Mouse (Mus musculus) embryonic facial prominence, embryonic 13.5 days (tissue): ENCODE results near the gene Psors1c2. TPM values are rescaled to one million over a fixed set of nuclear protein-coding genes. Genes with fewer than 3 reads are reported as not detected.
A peak's percentile ranks its signal among the peaks of the same experiment; 100 is the strongest.

Source experiments
- ATAC-seq: fragments of 200-750 bp; cut with Nextera tagmentation; 2 replicates; pipeline ENCODE4 v1.8.0; 2017; ENCODE audit warnings: low read depth; ENCODE audit not compliant: insufficient number of reproducible peaks, insufficient read depth, low FRiP score, low TSS enrichment
- H3K27ac ChIP-seq: fragments of 300-500 bp; sonication (generic); 2 replicates; pipeline ENCODE4 v1.5.1; 2015; ENCODE audit warnings: moderate library complexity, mild to moderate bottlenecking, inconsistent platforms
- H3K27me3 ChIP-seq: fragments of 300-500 bp; sonication (generic); 2 replicates; pipeline ENCODE4 v1.6.1; 2015; ENCODE audit warnings: mild to moderate bottlenecking, inconsistent platforms
- H3K36me3 ChIP-seq: fragments of 300-500 bp; sonication (generic); 2 replicates; pipeline ENCODE4 v1.6.1; 2015; ENCODE audit warnings: mild to moderate bottlenecking, inconsistent platforms
- H3K4me1 ChIP-seq: fragments of 300-500 bp; sonication (generic); 2 replicates; pipeline ENCODE4 v1.6.1; 2015; ENCODE audit warnings: inconsistent platforms
- H3K4me2 ChIP-seq: fragments of 300-500 bp; sonication (generic); 2 replicates; pipeline ENCODE4 v1.6.1; 2015; ENCODE audit warnings: moderate library complexity, mild to moderate bottlenecking, inconsistent platforms
- H3K4me3 ChIP-seq: fragments of 300-500 bp; sonication (generic); 2 replicates; pipeline ENCODE4 v1.5.1; 2015; ENCODE audit warnings: mild to moderate bottlenecking, inconsistent platforms
- H3K9ac ChIP-seq: fragments of 300-500 bp; sonication (generic); 2 replicates; pipeline ENCODE4 v1.6.1; 2015; ENCODE audit warnings: mild to moderate bottlenecking, inconsistent platforms
- H3K9me3 ChIP-seq: fragments of 300-500 bp; sonication (generic); 2 replicates; pipeline ENCODE4 v1.6.1; 2016; ENCODE audit warnings: inconsistent platforms
- WGBS: fragments of 180-500 bp; shearing (Covaris S2); methylation state at CpG from one replicate; pipeline ENCODE4 v1.1.7; 2015; ENCODE audit warnings: mixed read lengths; 5-methylcytosine and 5-hydroxymethylcytosine counted together
- polyA plus RNA-seq: library from polyadenylated mRNA; unstranded; fragments of >200 nt; fragmentation: Nextera tagmentation; extraction: Ambion mirVana; gene quantifications from 2 replicates; pipeline ENCODE4 v1.2.1, GENCODE M21; 2015

The Psors1c2 gene
- polyA plus RNA-seq, 1 experiment from 2014 or later, result 1.9 TPM

DNA sequence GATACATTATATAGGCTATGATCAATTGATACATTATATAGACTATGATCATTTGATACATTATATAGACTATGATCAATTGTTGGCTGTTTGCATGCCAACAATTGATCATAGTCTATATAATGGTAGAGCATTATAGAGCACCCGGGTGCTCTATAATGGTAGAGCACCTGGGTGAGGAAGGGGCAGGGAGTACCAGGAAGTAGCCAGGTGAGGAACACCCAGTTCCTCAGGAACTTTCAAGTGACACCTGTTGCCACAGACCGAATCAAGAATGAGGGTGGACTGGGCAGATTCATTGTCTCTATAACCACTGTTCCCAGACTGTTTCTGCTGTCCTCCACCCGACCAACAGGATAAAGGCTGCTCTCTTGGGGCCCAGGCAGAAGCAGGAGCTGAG, 34.1 kb downstream of the Psors1c2 start, which contains the start of gene 2300002M23Rik:
Gene 2300002M23Rik (plus strand): TSS at position 301 of the 400 bp plus-strand sequence.
- Histone ChIP-seq H3K4me3 (no peak within 1 kb of the TSS), H3K9me3 (no peaks in the 10 kb centered on the region), H3K4me2 (no peak within 1 kb of the TSS), H3K27ac (no peak within 1 kb of the TSS), H3K9ac (no peak within 1 kb of the TSS), H3K4me1 (peaks cover 11% of the 10 kb centered on the region), H3K27me3 (peaks cover 40% of the 10 kb centered on the region), H3K36me3 (no peaks in the 10 kb centered on the region)
- no peak for ATAC-seq
- WGBS, result 52% methylated on average over 3 of the region's 3 CpGs

GRCm38 (mm10) chr17:35567767-35568166, 34.8 kb downstream of the Psors1c2 start:
- no peak for ATAC-seq
- Histone ChIP-seq H3K4me3 (no peak overlapping the region), H3K9me3 (no peaks in the 10 kb centered on the region), H3K27ac (no peak overlapping the region), H3K4me2 (no peak overlapping the region), H3K36me3 (no peaks in the 10 kb centered on the region), H3K9ac (no peak overlapping the region), H3K4me1 (peaks cover 11% of the 10 kb centered on the region), H3K27me3 (peaks cover 40% of the 10 kb centered on the region)
- 19% methylated on average over 9 of the region's 9 CpGs for WGBS

GRCm38 (mm10) chr17:35569091-35569944, 36.3 kb downstream of the Psors1c2 start:
- peaks cover 11% of the 10 kb centered on the region for H3K4me1 ChIP-seq
- 2% methylated on average over 28 of the region's 28 CpGs for WGBS
- H3K9me3 ChIP-seq, result no peaks in the 10 kb centered on the region
- H3K4me3 ChIP-seq, result peak overlapping the region; percentile 32
- peaks cover 44% of the 10 kb centered on the region for H3K27me3 ChIP-seq
- no peaks in the 10 kb centered on the region for H3K36me3 ChIP-seq
- peak overlapping the region; percentile 62 for H3K9ac ChIP-seq
- H3K4me2 ChIP-seq, result peak overlapping the region; percentile 61
- no peak overlapping the region for H3K27ac ChIP-seq
- no peak for ATAC-seq

DNA sequence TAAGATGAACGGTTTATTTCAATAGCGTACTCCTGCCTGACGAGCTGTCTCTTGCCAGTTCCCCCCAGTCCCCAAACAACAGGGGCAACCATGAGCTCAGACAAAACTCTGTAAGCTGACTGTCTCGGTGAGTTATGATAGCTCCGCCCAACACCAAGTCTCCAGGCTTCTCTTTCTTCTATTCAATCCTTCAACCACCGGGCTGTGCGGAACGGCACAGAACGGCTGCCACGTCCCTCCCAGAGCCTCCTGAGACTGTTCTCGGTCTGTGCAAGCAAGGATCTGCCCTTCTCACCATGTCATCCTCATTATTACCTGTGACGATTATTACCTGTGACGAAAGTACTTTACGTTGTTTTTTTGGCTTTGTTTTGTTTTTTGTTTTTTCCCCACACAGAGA, 37.8 kb downstream of the Psors1c2 start:
- Histone ChIP-seq H3K36me3 (no peaks in the 10 kb centered on the region), H3K27ac (no peak overlapping the region), H3K4me2 (no peak overlapping the region), H3K27me3 (peaks cover 50% of the 10 kb centered on the region), H3K9me3 (no peaks in the 10 kb centered on the region), H3K4me3 (no peak overlapping the region), H3K9ac (no peak overlapping the region), H3K4me1 (peaks cover 11% of the 10 kb centered on the region)
- ATAC-seq, result no peak
- WGBS, result 74% methylated on average over 14 of the region's 14 CpGs

GRCm38 (mm10) chr17:35571477-35571876, 38.5 kb downstream of the Psors1c2 start:
- H3K36me3 ChIP-seq, result no peaks in the 10 kb centered on the region
- peaks cover 51% of the 10 kb centered on the region for H3K27me3 ChIP-seq
- no peak overlapping the region for H3K4me2 ChIP-seq
- 91% methylated on average over 7 of the region's 7 CpGs for WGBS
- H3K27ac ChIP-seq, result no peak overlapping the region
- H3K9ac ChIP-seq, result no peak overlapping the region
- H3K9me3 ChIP-seq, result no peaks in the 10 kb centered on the region
- no peak for ATAC-seq
- H3K4me1 ChIP-seq, result peaks cover 11% of the 10 kb centered on the region
- H3K4me3 ChIP-seq, result no peak overlapping the region

DNA sequence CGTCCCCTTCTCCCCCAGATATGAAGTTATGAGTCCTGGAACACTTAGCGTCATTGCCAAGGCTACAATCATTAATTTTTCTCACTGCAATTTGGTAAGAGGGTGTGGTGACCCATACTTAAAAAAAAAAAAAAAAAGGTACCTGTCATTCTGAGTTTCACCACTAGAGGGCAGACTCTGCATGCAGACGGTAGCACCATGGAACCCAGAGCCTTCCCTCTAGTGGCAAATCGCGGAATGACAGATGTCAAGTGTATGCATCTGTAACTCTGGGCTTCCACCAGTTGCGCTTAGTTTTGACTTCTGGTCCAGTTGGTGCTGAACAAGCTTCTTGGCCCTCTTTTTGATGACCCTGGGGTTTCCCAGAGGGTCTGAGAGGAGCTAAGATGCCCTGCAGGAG, 45.2 kb downstream of the Psors1c2 start:
- H3K36me3 ChIP-seq, result no peaks in the 10 kb centered on the region
- WGBS, result 19% methylated on average over 6 of the region's 6 CpGs
- no peak overlapping the region for H3K4me3 ChIP-seq
- no peak overlapping the region for H3K4me2 ChIP-seq
- ATAC-seq, result no peak
- peaks cover 18% of the 10 kb centered on the region for H3K27me3 ChIP-seq
- H3K27ac ChIP-seq, result no peak overlapping the region
- no peak overlapping the region for H3K9ac ChIP-seq
- no peaks in the 10 kb centered on the region for H3K4me1 ChIP-seq
- no peaks in the 10 kb centered on the region for H3K9me3 ChIP-seq

GRCm38 (mm10) chr17:35582900-35583299, 49.9 kb downstream of the Psors1c2 start:
- Histone ChIP-seq H3K4me1 (peaks cover 4% of the 10 kb centered on the region), H3K9me3 (0 out of 2 replicates have a peak, but pooled peaks cover 4% of the 10 kb centered on the region), H3K4me2 (no peak overlapping the region), H3K27me3 (no peaks in the 10 kb centered on the region), H3K36me3 (no peaks in the 10 kb centered on the region), H3K27ac (no peak overlapping the region), H3K4me3 (no peak overlapping the region), H3K9ac (no peak overlapping the region)
- 95% methylated on average over 1 of the region's 1 CpGs for WGBS
- no peak for ATAC-seq

Other genes starting within 250 kb of the Psors1c2 start
- not detected in 2 replicates for gene H2-Q1, start 212.8 kb upstream of the Psors1c2 start, polyA plus RNA-seq
- gene H2-Q2, start 191.0 kb upstream of the Psors1c2 start, polyA plus RNA-seq, result 1.2 TPM in 1 of 2 replicates, not detected in the other
- gene H2-Q4, start 153.6 kb upstream of the Psors1c2 start, polyA plus RNA-seq, result 1.6 and 2.1 TPM in 2 replicates
- 0.28 and 0.55 TPM in 2 replicates for gene H2-Q6, start 108.4 kb upstream of the Psors1c2 start, polyA plus RNA-seq
- gene H2-Q7, start 94.0 kb upstream of the Psors1c2 start, polyA plus RNA-seq, result 1.6 and 3.3 TPM in 2 replicates
- 0.14 and 5.4 TPM in 2 replicates for gene H2-Q10, start 63.1 kb upstream of the Psors1c2 start, polyA plus RNA-seq
- gene Pou5f1, start 27.2 kb upstream of the Psors1c2 start, polyA plus RNA-seq, result not detected in 2 replicates
- 74.1 and 78.2 TPM in 2 replicates for gene Tcf19, start 16.4 kb upstream of the Psors1c2 start, polyA plus RNA-seq
- 23.2 and 24.2 TPM in 2 replicates for gene Cchcr1, start 16.1 kb upstream of the Psors1c2 start, polyA plus RNA-seq
- gene Cdsn, start 18.9 kb downstream of the Psors1c2 start, polyA plus RNA-seq, result 0.10 TPM in 1 of 2 replicates, not detected in the other
- gene 2300002M23Rik, start 34.2 kb downstream of the Psors1c2 start, polyA plus RNA-seq, result 0.27 and 0.28 TPM in 2 replicates
- gene Sfta2, start 68.3 kb downstream of the Psors1c2 start, polyA plus RNA-seq, result 0.52 and 0.79 TPM in 2 replicates
- not detected in 2 replicates for gene Gm9573, start 93.4 kb downstream of the Psors1c2 start, polyA plus RNA-seq
- 0.13 TPM in 1 of 2 replicates, not detected in the other for gene Mucl3, start 110.5 kb downstream of the Psors1c2 start, polyA plus RNA-seq
- gene Vars2, start 134.4 kb downstream of the Psors1c2 start, polyA plus RNA-seq, result 15.9 and 17.4 TPM in 2 replicates
- 39.2 and 48.6 TPM in 2 replicates for gene Gtf2h4, start 140.5 kb downstream of the Psors1c2 start, polyA plus RNA-seq
- gene Ddr1, start 171.4 kb downstream of the Psors1c2 start, polyA plus RNA-seq, result 65.8 and 69.4 TPM in 2 replicates